Mouse (Mus musculus) hindbrain, embryonic 13.5 days (tissue): ENCODE results near the gene Setd3. TPM values are rescaled to one million over a fixed set of nuclear protein-coding genes. Genes with fewer than 3 reads are reported as not detected.
A peak's percentile ranks its signal among the peaks of the same experiment; 100 is the strongest.

Experiments used
- ATAC-seq: fragments of 200-750 bp; cut with Nextera tagmentation; 2 replicates; pipeline ENCODE4 v1.8.0; 2017; ENCODE audit warnings: moderate TSS enrichment; ENCODE audit not compliant: low FRiP score
- H3K27ac ChIP-seq: fragments of 300-500 bp; sonication (generic); 2 replicates; pipeline ENCODE4 v1.5.1; 2015; ENCODE audit warnings: inconsistent platforms, mild to moderate bottlenecking, moderate library complexity
- H3K27me3 ChIP-seq: fragments of 300-500 bp; sonication (generic); 2 replicates; pipeline ENCODE4 v1.6.1; 2015; ENCODE audit warnings: mild to moderate bottlenecking, inconsistent platforms
- H3K36me3 ChIP-seq: fragments of 300-500 bp; sonication (generic); 2 replicates; pipeline ENCODE4 v1.6.1; 2015; ENCODE audit warnings: mild to moderate bottlenecking, inconsistent platforms
- H3K4me1 ChIP-seq: fragments of 300-500 bp; sonication (generic); replicated peaks from 2 replicates; pipeline ENCODE4 v1.6.1; 2015; ENCODE audit warnings: inconsistent platforms
- H3K4me2 ChIP-seq: fragments of 300-500 bp; sonication (generic); 2 replicates; pipeline ENCODE4 v1.6.1; 2015; ENCODE audit warnings: inconsistent platforms, mild to moderate bottlenecking, moderate library complexity
- H3K4me3 ChIP-seq: fragments of 300-500 bp; sonication (generic); 2 replicates; pipeline ENCODE4 v1.5.1; 2015; ENCODE audit warnings: mild to moderate bottlenecking, inconsistent platforms
- H3K9ac ChIP-seq: fragments of 300-500 bp; sonication (generic); 2 replicates; pipeline ENCODE4 v1.6.1; 2015; ENCODE audit warnings: mild to moderate bottlenecking, inconsistent platforms
- H3K9me3 ChIP-seq: fragments of 300-500 bp; sonication (generic); 2 replicates; pipeline ENCODE4 v1.6.1; 2016; ENCODE audit warnings: inconsistent platforms
- WGBS: fragments of 180-500 bp; shearing (Covaris S2); methylation state at CpG from one replicate; pipeline ENCODE4 v1.1.7; 2015; 5-methylcytosine and 5-hydroxymethylcytosine counted together
- polyA plus RNA-seq: library from polyadenylated mRNA; unstranded; fragments of >200 nt; fragmentation: Nextera tagmentation; extraction: Ambion mirVana; gene quantifications from 2 replicates; pipeline ENCODE4 v1.2.1, GENCODE M21; 2015

The Setd3 gene
- polyA plus RNA-seq, 1 experiment from 2014 or later = 102 TPM

- Histone ChIP-seq H3K27ac (no peak overlapping the region), H3K4me2 (no peak overlapping the region), H3K4me1 (no peaks in the 10 kb centered on the region), H3K36me3 (peaks cover 96% of the 10 kb centered on the region), H3K4me3 (no peak overlapping the region), H3K27me3 (no peaks in the 10 kb centered on the region), H3K9ac (no peak overlapping the region), H3K9me3 (no peaks in the 10 kb centered on the region)
- WGBS = 91% methylated on average over 4 of the region's 4 CpGs
- no peak for ATAC-seq
Measured at GRCm38 (mm10) chr12:108198447-108198846, 19.3 kb upstream of the Setd3 start.

- no peaks in the 10 kb centered on the region for H3K9me3 ChIP-seq
- no peak overlapping the region for H3K27ac ChIP-seq
- H3K36me3 ChIP-seq = peaks cover 97% of the 10 kb centered on the region
- no peaks in the 10 kb centered on the region for H3K27me3 ChIP-seq
- no peak overlapping the region for H3K4me3 ChIP-seq
- WGBS = 96% methylated on average over 11 of the region's 11 CpGs
- no peaks in the 10 kb centered on the region for H3K4me1 ChIP-seq
- H3K4me2 ChIP-seq = no peak overlapping the region
- ATAC-seq = no peak
- no peak overlapping the region for H3K9ac ChIP-seq
Measured at GRCm38 (mm10) chr12:108195761-108196160, 16.6 kb upstream of the Setd3 start.

DNA sequence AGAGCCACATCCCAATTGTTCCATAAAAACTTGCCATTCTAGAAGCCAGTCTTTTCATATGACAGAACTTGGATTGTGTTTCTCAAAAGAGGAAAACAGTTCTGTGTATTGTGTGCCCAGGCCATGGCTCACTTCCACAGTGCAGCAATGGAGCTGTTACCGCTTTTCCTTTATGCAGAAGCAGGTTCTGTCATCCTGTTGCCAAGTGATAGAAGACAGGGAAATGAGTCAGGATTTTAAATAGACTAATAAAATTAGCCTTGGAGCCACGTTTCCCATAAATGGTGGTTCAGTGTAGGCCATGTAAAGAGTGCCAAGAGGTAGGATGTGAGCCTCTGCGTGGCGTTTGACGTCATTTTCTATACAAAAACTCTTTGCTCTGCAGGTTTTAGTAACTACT is 14.8 kb upstream of the Setd3 start:
- Histone ChIP-seq H3K9me3 (no peaks in the 10 kb centered on the region), H3K27ac (no peak overlapping the region), H3K27me3 (no peaks in the 10 kb centered on the region), H3K9ac (no peak overlapping the region), H3K4me3 (no peak overlapping the region), H3K4me2 (no peak overlapping the region), H3K4me1 (no peaks in the 10 kb centered on the region), H3K36me3 (peaks cover 97% of the 10 kb centered on the region)
- no peak for ATAC-seq
- 93% methylated on average over 5 of the region's 5 CpGs for WGBS

GRCm38 (mm10) chr12:108187541-108188091 is 8.5 kb upstream of the Setd3 start:
- H3K36me3 ChIP-seq = peaks cover 81% of the 10 kb centered on the region
- WGBS = 92% methylated on average over 6 of the region's 6 CpGs

DNA sequence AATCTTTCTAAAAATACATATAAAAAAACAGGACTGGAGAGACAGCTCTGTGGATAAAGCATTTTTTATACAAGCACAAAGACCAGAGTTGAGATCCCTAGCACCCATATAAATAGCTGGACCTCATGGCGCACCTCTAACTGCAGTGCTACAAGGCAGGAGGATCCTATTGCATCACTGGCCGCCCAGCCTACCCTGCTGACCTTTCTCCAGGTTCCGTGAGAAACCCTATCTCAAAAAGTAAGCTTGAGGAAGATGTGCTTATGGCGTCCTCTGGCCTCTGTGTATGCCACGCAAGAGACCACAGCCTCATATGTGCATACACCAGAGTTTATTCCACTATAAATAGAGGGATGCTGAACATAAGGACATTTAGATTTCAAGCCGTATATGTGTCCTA is 2.6 kb upstream of the Setd3 start:
- no peak overlapping the region for H3K4me3 ChIP-seq
- H3K4me1 ChIP-seq = peaks cover 25% of the 10 kb centered on the region
- H3K4me2 ChIP-seq = no peak overlapping the region
- H3K36me3 ChIP-seq = peaks cover 34% of the 10 kb centered on the region
- no peaks in the 10 kb centered on the region for H3K9me3 ChIP-seq
- no peak for ATAC-seq
- 93% methylated on average over 6 of the region's 6 CpGs for WGBS
- H3K27me3 ChIP-seq = no peaks in the 10 kb centered on the region
- H3K27ac ChIP-seq = no peak overlapping the region
- no peak overlapping the region for H3K9ac ChIP-seq

More at GRCm38 (mm10) chr12:108187541-108188091, 8.5 kb upstream of the Setd3 start:
- Histone ChIP-seq H3K4me2 (no peak overlapping the region), H3K4me3 (no peak overlapping the region), H3K4me1 (no peaks in the 10 kb centered on the region; the same call in 1 of the 2 replicates), H3K9ac (no peak overlapping the region), H3K27ac (no peak overlapping the region), H3K27me3 (no peaks in the 10 kb centered on the region), H3K9me3 (no peaks in the 10 kb centered on the region)
- ATAC-seq = no peak

DNA sequence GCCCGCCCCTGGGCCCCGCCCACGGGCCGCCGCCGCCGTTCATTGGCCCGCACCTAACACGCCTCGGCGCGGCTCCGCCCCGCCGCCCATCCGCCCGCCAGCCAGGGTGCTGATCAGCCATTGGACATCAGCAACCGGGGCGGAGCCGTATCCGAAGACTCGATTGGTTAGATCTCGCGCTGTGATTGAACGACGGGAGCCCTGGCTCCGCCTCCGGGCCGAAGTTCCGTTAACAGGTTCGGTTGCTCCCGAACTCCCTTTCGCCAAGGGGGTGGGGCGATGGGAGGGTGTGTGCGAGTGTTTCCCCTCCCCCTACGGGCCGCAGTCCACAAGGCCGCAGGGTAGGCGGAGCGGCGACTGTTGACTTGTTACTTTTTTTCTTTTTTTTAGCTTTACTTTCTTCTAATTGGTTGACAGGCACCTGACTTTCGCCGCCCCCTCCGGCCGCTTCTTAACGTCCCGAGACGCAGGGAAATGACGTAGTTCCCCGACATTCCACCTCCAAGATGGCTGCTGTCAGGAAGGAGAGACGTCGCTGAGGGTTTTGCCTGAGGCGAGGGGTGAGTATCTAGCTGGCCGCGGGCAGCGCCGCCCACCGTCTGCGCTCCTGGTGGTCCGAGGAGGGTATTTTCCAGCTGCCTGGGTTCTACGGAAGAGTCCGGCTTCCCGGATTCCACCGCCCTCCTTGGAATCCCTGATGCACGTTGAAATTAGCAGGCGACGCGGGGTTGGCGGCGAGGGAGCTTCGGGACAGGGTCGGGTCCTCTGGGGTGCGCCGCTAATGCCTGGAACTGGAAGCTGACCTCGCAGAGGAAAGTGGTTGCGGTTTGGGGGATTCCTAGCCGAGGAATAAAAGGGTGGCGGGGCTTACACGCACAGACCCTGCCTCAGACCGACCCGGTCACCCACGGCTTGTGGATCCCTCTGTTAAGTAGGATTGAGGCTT is 480 bp upstream of the Setd3 start, which contains the start of gene Ccnk:
Gene Ccnk, plus strand, starts transcription at position 259 of the 946 bp plus-strand sequence.
- peaks cover 21% of the 10 kb centered on the region for H3K36me3 ChIP-seq
- peak; percentile 98 for ATAC-seq
- peak within 1 kb of the TSS; percentile 85 for H3K4me2 ChIP-seq
- peak within 1 kb of the TSS; percentile 96 for H3K9ac ChIP-seq
- peak within 1 kb of the TSS; percentile 100 for H3K4me3 ChIP-seq
- under 1% methylated on average over 81 of the region's 82 CpGs for WGBS
- H3K4me1 ChIP-seq = peaks cover 32% of the 10 kb centered on the region
- H3K9me3 ChIP-seq = no peaks in the 10 kb centered on the region
- H3K27ac ChIP-seq = peak within 1 kb of the TSS; percentile 89
- H3K27me3 ChIP-seq = no peaks in the 10 kb centered on the region

DNA sequence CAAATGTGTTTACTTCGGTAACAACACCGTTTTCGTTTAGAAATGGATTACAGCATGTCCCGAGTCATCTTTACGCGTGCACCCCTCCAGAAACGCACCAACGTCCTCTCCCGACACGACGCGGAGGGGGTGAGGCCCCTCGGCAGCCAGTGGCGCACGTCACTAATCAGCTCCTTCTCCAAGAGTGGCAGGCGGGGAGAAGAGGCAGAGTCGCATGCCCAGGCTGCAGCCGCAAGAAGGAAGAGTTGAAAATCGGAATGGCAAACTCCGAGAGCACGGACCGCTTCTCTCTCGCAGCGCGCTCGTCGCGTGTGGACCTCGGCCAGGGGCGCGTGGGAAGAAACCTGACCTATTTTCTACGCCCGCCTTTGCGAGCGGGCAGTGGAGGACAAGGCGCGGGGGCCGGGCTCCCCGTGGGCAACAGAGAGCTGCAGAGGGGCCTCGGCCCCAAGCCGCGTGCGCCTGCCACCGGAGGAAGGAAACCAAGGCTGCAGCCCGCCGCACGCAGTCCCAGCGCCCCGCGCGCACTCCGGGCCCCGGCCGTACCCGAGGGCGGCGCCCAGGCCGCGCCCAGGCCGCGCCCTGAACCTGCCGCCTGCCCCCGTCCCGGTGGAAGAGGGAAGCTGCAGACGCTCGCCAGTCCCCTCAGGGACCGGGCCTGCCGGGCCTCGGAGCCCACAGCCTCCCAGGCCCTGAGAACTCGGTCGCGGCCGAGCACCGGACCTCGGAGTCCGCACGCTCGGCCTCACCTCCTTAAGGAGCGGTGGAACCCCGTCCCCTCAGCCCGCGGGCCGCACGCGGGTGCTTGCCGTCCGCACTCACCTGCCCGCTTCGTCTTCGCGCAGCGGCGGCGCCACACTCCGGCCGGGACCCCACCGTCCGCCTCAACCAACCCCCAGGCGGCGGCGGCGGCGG is 526 bp downstream of the Setd3 start:
- Histone ChIP-seq H3K4me2 (peak overlapping the region; percentile 85), H3K9me3 (no peaks in the 10 kb centered on the region), H3K4me3 (peak overlapping the region; percentile 100), H3K27ac (peak overlapping the region; percentile 89), H3K27me3 (no peaks in the 10 kb centered on the region), H3K9ac (peak overlapping the region; percentile 96), H3K36me3 (peaks cover 16% of the 10 kb centered on the region), H3K4me1 (peaks cover 32% of the 10 kb centered on the region)
- under 1% methylated on average over 94 of the region's 103 CpGs for WGBS
- peak; percentile 57 for ATAC-seq

- Histone ChIP-seq H3K4me1 (peaks cover 51% of the 10 kb centered on the region), H3K4me2 (no peak overlapping the region), H3K9ac (0 out of 2 replicates have a peak overlapping the region, but pooled peaks have one; percentile 2), H3K4me3 (no peak overlapping the region), H3K27me3 (no peaks in the 10 kb centered on the region), H3K36me3 (no peaks in the 10 kb centered on the region), H3K9me3 (no peaks in the 10 kb centered on the region), H3K27ac (no peak overlapping the region)
- WGBS = 78% methylated on average over 3 of the region's 3 CpGs
- ATAC-seq = no peak
Measured at GRCm38 (mm10) chr12:108176366-108176765, 2.7 kb downstream of the Setd3 start.

- H3K36me3 ChIP-seq = no peaks in the 10 kb centered on the region
- ATAC-seq = no peak
- WGBS = 75% methylated on average over 8 of the region's 8 CpGs
- H3K27me3 ChIP-seq = no peaks in the 10 kb centered on the region
- no peak overlapping the region for H3K9ac ChIP-seq
- no peak overlapping the region for H3K4me3 ChIP-seq
- no peak overlapping the region for H3K27ac ChIP-seq
- no peaks in the 10 kb centered on the region for H3K9me3 ChIP-seq
- H3K4me2 ChIP-seq = no peak overlapping the region
- peaks cover 45% of the 10 kb centered on the region for H3K4me1 ChIP-seq
Measured at GRCm38 (mm10) chr12:108174606-108175505, 4.3 kb downstream of the Setd3 start.

DNA sequence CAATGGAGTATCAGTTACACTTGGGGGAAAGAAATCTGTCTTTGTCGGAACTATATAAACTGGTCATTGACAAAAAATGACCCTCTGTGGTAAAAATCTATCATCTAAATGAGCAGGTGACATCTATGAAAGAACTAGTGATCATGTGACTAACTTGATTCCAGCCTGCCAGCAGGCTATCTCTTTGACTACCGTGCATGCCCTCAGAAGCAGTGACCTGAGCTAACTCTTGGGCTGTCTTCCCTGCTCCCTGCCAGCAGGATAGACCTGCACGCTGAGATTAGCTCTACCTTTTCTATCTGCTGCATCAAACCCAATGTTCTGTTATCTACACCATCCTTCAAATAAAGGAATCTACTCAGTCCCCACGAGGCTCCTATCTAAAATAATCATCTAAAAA is 6.5 kb downstream of the Setd3 start:
- no peak overlapping the region for H3K27ac ChIP-seq
- WGBS = 54% methylated on average over 4 of the region's 4 CpGs
- H3K9ac ChIP-seq = no peak overlapping the region
- H3K4me1 ChIP-seq = peaks cover 38% of the 10 kb centered on the region
- ATAC-seq = no peak
- H3K36me3 ChIP-seq = no peaks in the 10 kb centered on the region
- H3K27me3 ChIP-seq = no peaks in the 10 kb centered on the region
- H3K4me3 ChIP-seq = no peak overlapping the region
- no peaks in the 10 kb centered on the region for H3K9me3 ChIP-seq
- H3K4me2 ChIP-seq = no peak overlapping the region

- Histone ChIP-seq H3K4me3 (no peak overlapping the region), H3K9ac (no peak overlapping the region), H3K36me3 (no peaks in the 10 kb centered on the region), H3K27ac (no peak overlapping the region), H3K4me2 (no peak overlapping the region), H3K4me1 (peaks cover 25% of the 10 kb centered on the region), H3K9me3 (no peaks in the 10 kb centered on the region), H3K27me3 (no peaks in the 10 kb centered on the region)
- no peak for ATAC-seq
Measured at GRCm38 (mm10) chr12:108171336-108171735, 7.8 kb downstream of the Setd3 start.
